Mouse (Mus musculus): ENCODE results near the gene Diras1. TPM values are rescaled to one million over a fixed set of nuclear protein-coding genes. Genes with fewer than 3 reads are reported as not detected.

Gene Diras1
- total RNA-seq, 1 experiment from 2014 or later = not detected

DNA sequence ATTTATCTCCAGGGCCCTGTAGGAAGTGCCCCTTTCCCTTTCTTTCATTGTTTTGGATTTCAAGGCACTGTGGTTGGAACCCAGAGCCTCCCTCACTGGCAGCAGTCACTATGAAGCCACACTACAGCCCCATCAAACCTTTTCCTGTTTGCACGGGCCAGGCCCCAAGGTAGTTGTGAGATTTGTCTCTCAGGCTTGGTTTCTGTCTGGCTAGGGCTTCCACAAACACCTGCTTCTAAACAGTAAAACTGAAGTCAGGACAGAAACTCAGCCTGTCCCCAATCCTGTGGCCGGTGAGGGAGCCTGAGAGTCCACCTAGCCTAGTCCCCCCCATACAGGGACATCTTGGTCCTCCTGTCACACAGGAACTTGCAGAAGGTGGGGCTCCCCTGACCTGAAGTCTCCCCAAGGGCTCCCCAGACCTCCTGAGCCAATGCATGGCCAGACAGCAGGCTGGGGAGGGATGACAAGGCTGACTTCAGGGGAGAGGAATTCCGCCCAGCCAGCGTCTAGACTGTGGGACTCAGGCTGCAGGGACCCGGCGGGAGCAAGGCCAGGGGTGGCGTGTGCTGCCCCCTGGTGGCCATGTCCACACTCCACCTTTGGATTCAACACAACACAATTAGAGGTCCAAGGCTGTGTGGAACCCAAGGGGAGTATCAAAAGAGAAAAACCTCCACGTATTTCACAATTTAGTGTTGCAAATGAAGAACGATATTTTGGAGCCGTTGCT lies 37.6 kb downstream of the Diras1 start:
- ATAC-seq (replicated peaks in 1 of 2; ENCODE audit: insufficient read depth in 1 of 2, low FRiP score in 2 of 2, low TSS enrichment in 1 of 2, low read depth in 1 of 2, poor library complexity in 2 of 2, severe bottlenecking in 2 of 2) = peak; percentile 85 to 86

DNA sequence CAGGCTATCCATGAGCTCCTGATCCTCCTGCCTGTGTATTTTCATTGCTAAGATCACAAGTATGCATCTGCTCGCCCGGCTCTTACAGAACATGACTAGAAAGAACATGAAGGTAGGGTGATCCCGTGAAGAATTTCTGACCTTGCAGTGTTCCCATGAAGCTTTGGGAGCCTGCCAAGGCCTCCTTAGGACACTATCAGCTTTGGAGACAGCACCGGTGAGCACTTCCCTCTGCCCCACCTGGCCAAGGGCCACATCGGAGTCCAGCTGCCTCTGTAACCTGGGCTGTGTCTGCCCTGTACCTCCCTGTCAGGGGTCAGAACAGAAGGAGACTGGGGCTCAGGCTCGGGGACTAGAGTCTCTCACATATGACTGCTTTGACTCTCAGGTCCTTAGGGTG lies 38.7 kb downstream of the Diras1 start:
- ATAC-seq (replicated peaks in 1 of 2; ENCODE audit: insufficient read depth in 1 of 2, low FRiP score in 2 of 2, low TSS enrichment in 1 of 2, low read depth in 1 of 2, poor library complexity in 2 of 2, severe bottlenecking in 2 of 2) = no peak

DNA sequence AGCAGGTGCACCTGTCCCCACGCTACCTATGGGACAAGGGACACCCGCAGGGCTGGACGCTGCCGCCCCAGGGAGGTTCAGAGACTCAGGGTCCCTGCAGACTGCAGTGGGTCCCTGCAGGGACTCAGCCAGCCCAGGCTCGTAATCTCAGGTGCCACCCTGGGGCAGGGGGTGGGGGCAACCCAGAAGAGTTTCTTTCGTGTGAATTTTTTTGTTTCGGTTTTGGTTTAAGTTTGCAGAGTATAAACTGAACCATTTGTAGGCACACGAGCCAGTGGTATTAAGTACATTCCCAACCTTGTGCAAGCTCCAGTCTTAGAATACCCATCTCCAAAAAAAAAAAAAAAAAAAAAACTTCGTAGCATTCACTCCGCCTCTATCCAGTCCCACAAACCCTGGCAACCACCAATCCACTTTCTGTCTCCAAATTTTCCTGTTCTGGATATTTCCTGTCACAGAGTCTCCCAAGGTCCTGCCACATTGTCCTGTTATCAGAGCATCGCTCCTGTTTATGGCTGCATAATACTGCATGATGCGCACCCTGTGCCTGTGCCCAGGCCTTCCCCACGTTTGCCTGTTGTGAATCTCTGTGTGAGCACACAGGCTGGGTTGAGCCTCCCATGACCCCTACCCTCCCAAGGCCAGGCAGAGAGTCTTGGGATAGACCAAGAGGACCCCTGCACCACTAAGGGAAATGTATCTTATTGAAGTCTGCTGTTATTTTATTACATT lies 39.3 kb downstream of the Diras1 start:
- 0 out of 4 replicates have a peak, but pooled peaks of 1 of the 2 experiments have one; percentile 34 for ATAC-seq (replicated peaks in 1 of 2; ENCODE audit: insufficient read depth in 1 of 2, low FRiP score in 2 of 2, low TSS enrichment in 1 of 2, low read depth in 1 of 2, poor library complexity in 2 of 2, severe bottlenecking in 2 of 2)

DNA sequence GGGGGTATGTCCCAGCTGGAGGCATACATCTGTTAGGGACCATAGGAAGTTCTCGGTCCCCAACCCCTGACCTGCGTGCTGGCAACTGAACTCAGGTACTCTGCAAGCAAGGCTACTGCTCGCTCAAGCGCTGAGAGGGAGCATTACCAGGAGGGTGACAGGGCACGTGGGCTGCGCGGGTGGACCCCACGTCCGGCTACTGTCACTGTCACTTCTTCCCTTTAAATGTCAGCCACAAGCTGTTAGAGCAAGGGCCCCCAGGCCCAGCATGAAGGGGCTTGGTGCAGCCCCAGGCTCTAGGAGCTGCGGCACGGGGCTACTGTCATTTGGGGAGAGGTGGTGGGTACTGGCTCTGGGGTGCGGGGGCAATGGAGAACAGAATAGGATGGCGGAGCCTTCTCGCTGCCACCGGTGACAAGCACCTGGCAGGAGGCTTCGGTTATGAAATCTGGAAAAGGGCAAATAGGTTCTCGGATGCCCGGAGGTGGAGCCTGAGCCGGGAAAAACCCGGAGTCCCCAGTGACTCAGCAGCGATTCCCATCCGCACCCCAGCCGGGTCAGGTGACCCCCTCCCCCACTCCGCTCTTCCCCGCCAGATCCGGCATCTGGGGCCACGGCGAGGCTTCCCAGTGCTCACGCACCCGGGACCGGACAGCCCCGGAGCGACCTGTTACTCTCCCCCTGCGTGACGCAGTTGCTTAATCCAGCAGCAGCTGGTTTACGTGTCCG lies 40.1 kb downstream of the Diras1 start:
- ATAC-seq (replicated peaks in 1 of 2; ENCODE audit: insufficient read depth in 1 of 2, low FRiP score in 2 of 2, low TSS enrichment in 1 of 2, low read depth in 1 of 2, poor library complexity in 2 of 2, severe bottlenecking in 2 of 2) = 0 out of 4 replicates have a peak, but pooled peaks have one; percentile 8 to 24

DNA sequence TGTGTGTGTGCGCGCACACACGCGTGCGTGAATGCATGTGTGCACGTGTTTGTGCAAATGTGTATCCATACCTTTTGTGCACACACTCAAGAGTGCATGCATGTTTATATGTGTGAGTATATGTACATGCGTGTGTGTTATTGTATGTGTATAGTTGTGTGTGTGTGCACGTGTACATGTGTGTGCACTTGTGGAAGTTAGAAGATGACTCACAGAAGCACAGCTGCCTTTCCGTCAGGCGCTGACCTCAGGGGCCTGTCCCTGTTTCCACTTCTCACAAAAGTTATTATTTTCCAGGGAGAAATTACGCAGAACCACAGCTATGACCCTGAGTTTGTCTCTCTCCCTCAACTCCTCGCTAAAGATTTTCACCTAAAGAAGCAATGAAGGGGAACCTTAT lies 41.2 kb downstream of the Diras1 start:
- ATAC-seq (replicated peaks in 1 of 2; ENCODE audit: insufficient read depth in 1 of 2, low FRiP score in 2 of 2, low TSS enrichment in 1 of 2, low read depth in 1 of 2, poor library complexity in 2 of 2, severe bottlenecking in 2 of 2) = no peak

DNA sequence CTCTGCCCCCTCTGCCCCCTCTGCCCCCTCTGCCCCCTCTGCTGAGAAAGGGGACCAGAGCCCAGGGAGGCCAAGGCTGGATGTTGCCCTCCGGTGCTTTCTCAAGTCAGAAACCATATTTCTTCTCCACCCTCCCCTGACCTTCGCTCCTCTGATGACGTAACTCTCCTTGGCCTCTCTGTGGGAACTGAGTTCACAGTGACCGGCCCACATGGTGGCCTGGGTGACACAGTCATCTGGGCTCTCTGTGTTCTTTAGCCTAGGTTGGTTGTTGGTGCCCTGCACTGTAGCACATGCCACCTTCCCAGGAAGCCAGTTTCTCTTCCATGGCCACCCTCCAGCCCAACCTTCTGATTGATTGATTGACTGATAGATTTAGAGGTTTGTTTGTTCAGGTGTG lies 43.1 kb downstream of the Diras1 start:
- ATAC-seq (replicated peaks in 1 of 2; ENCODE audit: insufficient read depth in 1 of 2, low FRiP score in 2 of 2, low TSS enrichment in 1 of 2, low read depth in 1 of 2, poor library complexity in 2 of 2, severe bottlenecking in 2 of 2) = no peak

DNA sequence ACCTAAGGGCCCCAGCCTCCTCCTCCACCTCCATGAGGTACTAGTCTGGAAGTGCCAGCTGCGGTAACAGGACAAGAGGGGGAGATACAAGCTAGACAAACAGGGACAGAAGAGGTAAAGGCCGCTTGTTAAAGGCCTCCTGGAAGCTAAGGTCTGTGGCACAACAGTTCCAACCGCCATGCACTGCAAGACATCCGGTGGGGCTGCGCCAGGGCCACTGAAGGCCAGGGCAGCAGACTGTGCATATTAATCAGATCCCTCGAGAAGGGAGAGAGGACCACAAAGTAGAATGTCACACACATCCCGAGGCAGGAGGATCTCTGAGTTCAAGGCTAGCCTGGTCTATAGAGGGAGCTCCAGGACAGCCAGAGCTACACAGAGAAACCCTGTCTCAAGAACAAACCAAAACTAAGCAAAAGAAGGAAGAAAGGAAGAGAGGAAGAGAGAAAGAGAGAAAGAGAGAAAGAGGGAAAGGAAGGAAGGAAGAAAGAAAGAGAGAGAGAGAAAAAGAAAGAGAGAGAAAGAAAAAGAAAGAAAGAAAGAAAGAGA lies 43.8 kb downstream of the Diras1 start:
- ATAC-seq (replicated peaks in 1 of 2; ENCODE audit: insufficient read depth in 1 of 2, low FRiP score in 2 of 2, low TSS enrichment in 1 of 2, low read depth in 1 of 2, poor library complexity in 2 of 2, severe bottlenecking in 2 of 2) = peak; percentile 48 to 56; a peak in 2 of 4 replicates

DNA sequence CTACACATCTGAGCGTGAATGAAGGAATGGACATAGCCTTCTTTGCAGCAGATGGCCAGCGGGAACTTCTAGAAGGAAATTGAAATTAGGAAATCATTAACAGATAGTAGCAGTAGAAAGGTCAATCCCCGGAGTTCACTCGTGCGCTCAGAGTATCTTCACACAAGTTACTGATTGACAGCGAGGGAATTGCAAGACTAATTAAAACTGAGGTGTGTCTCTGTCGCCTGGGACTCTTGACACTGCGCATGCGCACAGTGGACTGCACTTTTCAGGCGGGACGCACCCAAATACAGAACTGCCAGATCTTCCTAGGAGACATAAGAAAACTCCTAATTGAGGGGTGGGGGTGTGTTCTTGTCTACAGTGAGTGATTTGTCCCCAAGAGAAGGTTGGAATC lies 50.0 kb downstream of the Diras1 start:
- no peak for ATAC-seq (replicated peaks in 1 of 2; ENCODE audit: insufficient read depth in 1 of 2, low FRiP score in 2 of 2, low TSS enrichment in 1 of 2, low read depth in 1 of 2, poor library complexity in 2 of 2, severe bottlenecking in 2 of 2)

DNA sequence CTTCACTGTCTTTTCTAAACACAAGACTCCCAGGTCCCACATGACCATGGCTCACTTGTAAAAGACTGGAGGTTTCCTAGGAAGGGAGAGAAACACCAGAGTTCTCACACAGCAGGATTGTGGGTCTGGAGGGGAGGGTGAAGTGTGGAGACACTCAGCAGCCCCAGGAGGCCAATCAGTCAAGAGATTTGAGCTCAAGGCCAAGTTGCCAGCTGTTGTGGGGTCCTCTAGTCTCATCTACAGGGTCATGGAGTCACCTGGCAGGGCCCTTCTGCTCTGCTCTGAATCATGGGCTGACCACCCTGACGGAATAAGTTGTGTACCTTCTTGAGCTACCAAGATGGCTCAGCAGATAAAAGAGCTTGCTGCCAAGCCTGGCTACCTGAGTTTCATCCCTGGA lies 51.7 kb downstream of the Diras1 start:
- no peak for ATAC-seq (replicated peaks in 1 of 2; ENCODE audit: insufficient read depth in 1 of 2, low FRiP score in 2 of 2, low TSS enrichment in 1 of 2, low read depth in 1 of 2, poor library complexity in 2 of 2, severe bottlenecking in 2 of 2)

DNA sequence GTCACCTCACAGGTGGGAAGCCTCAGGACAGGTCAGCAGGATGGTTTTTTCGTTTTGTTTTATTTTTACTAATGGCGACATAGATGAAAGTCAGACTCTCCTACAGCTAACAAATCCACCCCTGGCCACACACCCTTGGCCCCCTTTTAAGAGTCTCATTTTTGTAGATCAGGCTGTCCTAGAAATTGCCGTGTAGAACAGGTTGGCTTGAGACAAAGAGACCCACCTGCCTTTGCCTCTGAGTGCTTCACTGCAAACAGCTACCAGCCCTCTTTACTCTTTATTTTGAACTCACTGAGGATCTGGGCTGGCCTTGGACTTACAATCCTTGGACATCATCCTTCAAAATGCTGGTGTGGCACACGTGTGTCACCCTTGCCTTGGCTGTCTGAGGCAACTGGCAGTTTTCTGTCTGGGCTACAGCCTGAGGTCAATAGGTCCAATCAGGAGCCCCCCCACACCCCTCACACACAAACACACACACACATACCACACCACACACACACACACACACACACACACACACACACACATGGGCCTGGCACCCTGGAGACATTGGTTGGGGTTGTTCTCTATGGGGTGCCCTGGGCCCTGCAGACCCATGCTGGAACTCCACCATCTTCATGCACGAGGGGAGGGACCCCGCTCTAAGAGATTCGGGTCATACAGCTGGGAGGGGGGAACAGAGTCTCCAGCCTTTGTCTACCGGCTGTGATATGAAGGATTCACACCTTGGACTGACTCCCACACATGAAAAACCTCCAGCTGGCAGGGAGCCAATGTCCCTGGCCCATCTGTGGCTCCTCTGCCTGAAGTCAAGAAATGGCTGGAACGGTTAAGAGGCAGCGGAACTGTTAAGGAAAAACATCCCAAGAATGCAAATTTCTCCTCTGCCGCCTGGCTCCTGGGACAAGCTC lies 53.1 kb downstream of the Diras1 start:
- ATAC-seq (replicated peaks in 1 of 2; ENCODE audit: insufficient read depth in 1 of 2, low FRiP score in 2 of 2, low TSS enrichment in 1 of 2, low read depth in 1 of 2, poor library complexity in 2 of 2, severe bottlenecking in 2 of 2) = no peak

DNA sequence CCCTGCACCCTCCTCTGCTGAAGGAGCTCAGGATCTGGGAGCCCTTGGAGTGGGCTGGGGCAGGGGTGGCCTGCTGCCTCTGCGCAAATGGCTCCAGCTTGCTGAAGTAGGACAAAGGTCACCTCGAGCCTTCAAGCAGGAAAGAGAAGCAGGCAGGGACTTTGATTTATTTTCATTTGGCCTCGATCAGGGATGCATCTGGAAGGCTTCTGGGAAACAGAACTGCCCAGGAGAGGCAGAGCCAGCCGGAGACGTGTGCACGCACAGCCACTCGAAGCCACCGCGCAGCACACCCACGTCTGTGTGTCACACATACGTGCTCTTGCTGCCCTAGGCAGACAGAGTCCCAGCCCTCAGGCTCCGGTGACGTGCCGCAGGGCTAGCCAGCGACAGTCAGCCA lies 53.9 kb downstream of the Diras1 start:
- ATAC-seq (replicated peaks in 1 of 2; ENCODE audit: insufficient read depth in 1 of 2, low FRiP score in 2 of 2, low TSS enrichment in 1 of 2, low read depth in 1 of 2, poor library complexity in 2 of 2, severe bottlenecking in 2 of 2) = no peak

DNA sequence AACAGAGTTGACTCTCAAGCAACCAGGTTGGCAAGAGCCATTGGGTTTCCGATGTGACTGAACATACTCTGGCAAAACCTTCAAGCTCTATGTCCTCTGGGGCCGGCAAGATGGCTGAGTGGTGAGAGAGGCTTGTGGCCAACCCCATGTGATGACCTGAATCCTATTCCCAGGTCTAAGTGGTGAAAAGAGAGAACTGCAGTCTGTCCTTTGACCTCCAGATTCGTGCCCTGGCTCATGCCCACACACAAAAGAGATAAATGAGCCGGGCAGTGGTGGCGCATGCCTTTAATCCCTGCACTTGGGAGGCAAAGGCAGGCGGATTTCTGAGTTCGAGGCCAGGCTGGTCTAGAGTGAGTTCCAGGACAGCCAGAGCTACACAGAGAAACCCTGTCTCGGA lies 55.3 kb downstream of the Diras1 start:
- ATAC-seq (replicated peaks in 1 of 2; ENCODE audit: insufficient read depth in 1 of 2, low FRiP score in 2 of 2, low TSS enrichment in 1 of 2, low read depth in 1 of 2, poor library complexity in 2 of 2, severe bottlenecking in 2 of 2) = no peak

Other genes starting within 250 kb of the Diras1 start
- 12.9 and 24.7 TPM in 2 replicates for gene Sf3a2, start 227.5 kb downstream of the Diras1 start, total RNA-seq (2017)
- 35.8 and 45.6 TPM in 2 replicates for gene Plekhj1, start 227.0 kb downstream of the Diras1 start, total RNA-seq (2017)
- 0.15 TPM in 1 of 2 replicates, not detected in the other for gene Amh, start 220.4 kb downstream of the Diras1 start, total RNA-seq (2017)
- 0.50 and 0.94 TPM in 2 replicates for gene Jsrp1, start 212.2 kb downstream of the Diras1 start, total RNA-seq (2017)
- 154 and 289 TPM in 2 replicates for gene Oaz1, start 199.0 kb downstream of the Diras1 start, total RNA-seq (2017)
- 0.30 TPM in 1 of 2 replicates, not detected in the other for gene Lingo3, start 181.6 kb downstream of the Diras1 start, total RNA-seq (2017)
- 202 and 278 TPM in 2 replicates for gene Lsm7, start 170.5 kb downstream of the Diras1 start, total RNA-seq (2017)
- gene Sppl2b, start 170.4 kb downstream of the Diras1 start, total RNA-seq (2017) = 14.1 and 30.1 TPM in 2 replicates
- not detected in 2 replicates for gene Tmprss9, start 153.8 kb downstream of the Diras1 start, total RNA-seq (2017)
- gene Timm13, start 124.7 kb downstream of the Diras1 start, total RNA-seq (2017) = 22.3 and 48.7 TPM in 2 replicates
- gene Lmnb2, start 107.4 kb downstream of the Diras1 start, total RNA-seq (2017) = 34.0 and 35.9 TPM in 2 replicates
- gene Gadd45b, start 95.6 kb downstream of the Diras1 start, total RNA-seq (2017) = 24.2 and 25.4 TPM in 2 replicates
- gene Gng7, start 10.7 kb downstream of the Diras1 start, total RNA-seq (2017) = 0.50 and 0.75 TPM in 2 replicates
- gene Slc39a3, start 11.8 kb upstream of the Diras1 start, total RNA-seq (2017) = 6.9 and 7.2 TPM in 2 replicates
- 34.3 and 39.1 TPM in 2 replicates for gene Sgta, start 34.5 kb upstream of the Diras1 start, total RNA-seq (2017)
- gene Thop1, start 44.4 kb upstream of the Diras1 start, total RNA-seq (2017) = 22.6 and 24.8 TPM in 2 replicates
- 1.4 TPM in 1 of 2 replicates, not detected in the other for gene Creb3l3, start 73.2 kb upstream of the Diras1 start, total RNA-seq (2017)
- gene Map2k2, start 80.3 kb upstream of the Diras1 start, total RNA-seq (2017) = 29.8 and 55.8 TPM in 2 replicates
- gene Zbtb7a, start 109.6 kb upstream of the Diras1 start, total RNA-seq (2017) = 7.4 and 13.0 TPM in 2 replicates
- gene Pias4, start 142.3 kb upstream of the Diras1 start, total RNA-seq (2017) = 7.3 and 8.7 TPM in 2 replicates
- 1,714 and 1,773 TPM in 2 replicates for gene Eef2, start 151.0 kb upstream of the Diras1 start, total RNA-seq (2017)
- 29.9 and 30.6 TPM in 2 replicates for gene Dapk3, start 157.3 kb upstream of the Diras1 start, total RNA-seq (2017)
- not detected in 2 replicates for gene 4930442H23Rik, start 158.2 kb upstream of the Diras1 start, total RNA-seq (2017)
- gene Nmrk2, start 176.4 kb upstream of the Diras1 start, total RNA-seq (2017) = not detected in 2 replicates
- not detected in 2 replicates for gene Atcay, start 205.2 kb upstream of the Diras1 start, total RNA-seq (2017)
- gene Zfr2, start 207.5 kb upstream of the Diras1 start, total RNA-seq (2017) = 0.65 and 6.8 TPM in 2 replicates
- 27.9 and 30.8 TPM in 2 replicates for gene Matk, start 227.3 kb upstream of the Diras1 start, total RNA-seq (2017)
- gene Mrpl54, start 241.3 kb upstream of the Diras1 start, total RNA-seq (2017) = 125 and 132 TPM in 2 replicates
- 10.5 and 21.6 TPM in 2 replicates for gene Apba3, start 241.3 kb upstream of the Diras1 start, total RNA-seq (2017)